Mouse (Mus musculus) adipose tissue, adult 10 weeks (tissue): ENCODE results near the gene Olfr1428. TPM values are rescaled to one million over a fixed set of nuclear protein-coding genes. Genes with fewer than 3 reads are reported as not detected.

Experiments used
- polyA plus RNA-seq: library from polyadenylated mRNA; stranded (reverse); fragments of 350-450 nt; fragmentation: Illumina TruSeq; extraction: RNeasy Lipid Tissue Mini Kit (QIAGEN cat#74804); gene quantifications from one replicate; pipeline ENCODE4 v1.2.3, GENCODE M21; 2014; ENCODE audit warnings: low read depth, low replicate concordance

Gene Olfr1428
- not detected for polyA plus RNA-seq

DNA sequence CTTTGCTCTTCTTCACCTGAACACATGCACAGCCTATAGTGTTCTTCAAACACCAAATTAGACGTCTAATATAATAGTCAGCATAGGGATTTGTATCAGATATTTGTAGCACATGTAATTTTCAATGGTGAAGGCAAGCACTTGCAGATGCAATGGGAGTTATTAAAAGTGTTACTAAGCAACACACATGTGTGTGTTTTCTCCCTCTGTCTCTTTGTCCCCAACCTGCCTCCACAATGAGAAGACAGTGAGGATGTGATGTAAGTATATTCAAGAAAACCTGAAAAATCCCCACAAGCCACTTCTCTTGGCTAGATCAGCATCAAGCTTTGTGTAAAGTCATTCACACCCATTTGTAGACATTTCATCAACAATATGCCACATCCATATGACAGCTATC is at the start of gene Olfr1428:
TSS of gene Olfr1428 (minus strand) at position 101 of the 400 bp plus-strand sequence.

DNA sequence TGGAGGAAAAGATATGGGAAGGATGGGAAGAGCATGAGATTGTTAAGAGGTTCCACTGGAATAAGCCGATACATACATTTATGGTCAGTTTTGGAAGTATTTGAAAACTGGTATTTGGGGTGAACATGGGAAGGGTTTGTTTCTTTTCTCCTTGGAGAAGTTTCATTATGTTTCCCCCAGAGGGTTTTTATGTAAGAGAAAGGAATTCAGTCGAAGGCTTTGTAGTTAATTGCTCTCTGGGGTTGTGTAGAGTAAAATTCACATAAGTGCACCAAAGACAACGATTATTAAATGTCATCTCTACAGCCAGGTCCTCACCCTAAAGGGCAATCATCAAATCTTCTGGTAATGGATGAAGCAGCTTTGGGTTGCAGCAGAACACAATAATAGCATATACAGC is 7.4 kb upstream of the Olfr1428 start, which contains the start of gene Olfr76:
TSS of gene Olfr76 (minus strand) at position 101 of the 400 bp plus-strand sequence.

DNA sequence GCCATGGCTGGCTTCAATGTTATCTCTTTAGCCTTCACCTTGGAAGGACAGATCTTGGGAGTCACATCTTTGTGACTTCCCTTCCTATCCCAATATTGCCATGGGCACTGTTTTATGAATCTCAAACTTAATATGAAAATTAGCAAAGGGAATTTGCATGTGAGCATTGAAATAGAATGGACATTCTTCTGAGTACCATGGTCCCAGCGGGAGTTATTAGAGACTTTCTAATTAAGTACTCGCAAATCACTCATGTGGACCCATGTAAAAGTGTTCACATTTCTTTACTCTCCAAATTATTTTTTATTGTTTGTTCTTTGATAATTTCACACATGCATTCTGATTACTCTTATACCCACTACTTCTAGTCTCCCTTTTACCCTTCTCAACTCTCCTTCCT is 12.5 kb downstream of the Olfr1428 start, which contains the start of gene Olfr1427:
TSS of gene Olfr1427 (minus strand) at position 101 of the 400 bp plus-strand sequence.

DNA sequence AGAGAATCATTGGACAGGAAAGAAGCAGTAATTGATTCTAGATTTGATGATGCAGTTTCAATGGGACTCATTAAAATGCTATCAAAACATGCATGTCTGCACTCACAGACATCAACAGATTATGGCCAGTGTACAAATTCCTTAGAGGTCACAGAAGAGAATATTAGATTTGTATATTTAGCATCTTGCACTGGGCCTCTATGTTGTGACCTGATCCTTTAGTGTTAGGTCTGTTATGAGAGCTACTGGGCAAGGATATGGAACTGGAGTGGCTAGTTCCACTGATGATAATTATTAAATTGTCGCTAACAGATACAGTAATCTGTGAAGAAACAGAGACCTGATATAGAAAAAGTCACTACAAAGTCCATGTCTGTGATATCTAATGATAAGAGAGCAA is 23.8 kb downstream of the Olfr1428 start, which contains the start of gene Olfr1426:
TSS of gene Olfr1426 (minus strand) at position 101 of the 400 bp plus-strand sequence.

DNA sequence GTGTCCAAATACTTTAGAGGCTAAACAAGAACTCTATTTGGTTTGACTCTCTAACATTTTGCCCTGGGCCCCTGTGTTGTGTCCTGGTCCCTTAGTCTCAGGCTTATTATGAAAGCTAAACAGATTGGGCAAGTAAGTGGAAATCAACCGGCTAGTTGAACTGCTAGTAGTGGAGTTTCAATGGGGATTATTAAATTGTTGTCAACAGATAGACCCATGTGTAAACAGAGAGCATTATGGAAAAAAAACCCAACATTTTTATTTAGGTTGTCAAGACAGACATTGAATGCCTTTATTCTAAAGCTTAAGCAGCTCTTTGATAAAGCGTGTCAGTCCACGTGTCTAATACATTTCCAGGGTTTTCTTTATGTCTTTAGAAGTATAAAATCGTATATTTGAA is 38.1 kb downstream of the Olfr1428 start, which contains the start of gene Olfr1425:
TSS of gene Olfr1425 (minus strand) at position 101 of the 400 bp plus-strand sequence.

DNA sequence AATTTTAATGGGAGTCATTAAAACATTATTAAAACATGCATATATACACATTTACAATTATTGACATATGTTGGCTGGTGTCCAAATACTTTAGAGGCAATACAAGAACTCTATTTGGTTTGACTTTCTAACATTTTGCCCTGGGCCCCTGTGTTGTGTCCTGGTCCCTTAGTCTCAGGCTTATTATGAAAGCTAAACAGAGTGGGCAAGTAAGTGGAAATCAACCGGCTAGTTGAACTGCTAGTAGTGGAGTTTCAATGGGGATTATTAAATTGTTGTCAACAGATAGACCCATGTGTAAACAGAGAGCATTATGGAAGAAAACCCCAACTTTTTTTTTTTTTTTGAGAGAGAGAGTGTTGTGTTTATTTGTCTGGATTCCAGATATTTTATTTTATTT is 53.1 kb downstream of the Olfr1428 start, which contains the start of gene Olfr1424:
TSS of gene Olfr1424 (minus strand) at position 101 of the 400 bp plus-strand sequence.

Other genes starting within 250 kb of the Olfr1428 start
- not detected for gene Olfr1419, start 240.8 kb downstream of the Olfr1428 start, polyA plus RNA-seq
- gene Olfr1420, start 229.3 kb downstream of the Olfr1428 start, polyA plus RNA-seq: not detected
- gene Patl1, start 203.5 kb downstream of the Olfr1428 start, polyA plus RNA-seq: 13.5 TPM
- gene Osbp, start 150.0 kb downstream of the Olfr1428 start, polyA plus RNA-seq: 46.9 TPM
- not detected for gene Olfr1423, start 74.6 kb downstream of the Olfr1428 start, polyA plus RNA-seq
- gene Olfr1424, start 53.2 kb downstream of the Olfr1428 start, polyA plus RNA-seq: not detected
- gene Olfr1425, start 38.2 kb downstream of the Olfr1428 start, polyA plus RNA-seq: not detected
- not detected for gene Olfr1426, start 23.9 kb downstream of the Olfr1428 start, polyA plus RNA-seq
- not detected for gene Olfr1427, start 12.6 kb downstream of the Olfr1428 start, polyA plus RNA-seq
- not detected for gene Olfr76, start 7.3 kb upstream of the Olfr1428 start, polyA plus RNA-seq
- gene Olfr1555-ps1, start 54.2 kb upstream of the Olfr1428 start, polyA plus RNA-seq: not detected
- not detected for gene Olfr1431, start 84.7 kb upstream of the Olfr1428 start, polyA plus RNA-seq
- not detected for gene Olfr1432, start 116.7 kb upstream of the Olfr1428 start, polyA plus RNA-seq
- not detected for gene Olfr262, start 125.8 kb upstream of the Olfr1428 start, polyA plus RNA-seq
- not detected for gene Olfr235, start 145.1 kb upstream of the Olfr1428 start, polyA plus RNA-seq
- not detected for gene Olfr1434, start 164.0 kb upstream of the Olfr1428 start, polyA plus RNA-seq
- gene Olfr1436, start 183.2 kb upstream of the Olfr1428 start, polyA plus RNA-seq: not detected
- not detected for gene Olfr1437, start 209.2 kb upstream of the Olfr1428 start, polyA plus RNA-seq
- not detected for gene Olfr1438-ps1, start 220.0 kb upstream of the Olfr1428 start, polyA plus RNA-seq